Mouse (Mus musculus): Measurements from ENCODE around the gene Gria1. TPM values are rescaled to one million over a fixed set of nuclear protein-coding genes. Genes with fewer than 3 reads are reported as not detected.

Gria1 gene
- 0.06 and 0.30 TPM in 2 replicates for polyA plus RNA-seq (2015; fragmentation: Nextera tagmentation; extraction: Ambion mirVana)

DNA sequence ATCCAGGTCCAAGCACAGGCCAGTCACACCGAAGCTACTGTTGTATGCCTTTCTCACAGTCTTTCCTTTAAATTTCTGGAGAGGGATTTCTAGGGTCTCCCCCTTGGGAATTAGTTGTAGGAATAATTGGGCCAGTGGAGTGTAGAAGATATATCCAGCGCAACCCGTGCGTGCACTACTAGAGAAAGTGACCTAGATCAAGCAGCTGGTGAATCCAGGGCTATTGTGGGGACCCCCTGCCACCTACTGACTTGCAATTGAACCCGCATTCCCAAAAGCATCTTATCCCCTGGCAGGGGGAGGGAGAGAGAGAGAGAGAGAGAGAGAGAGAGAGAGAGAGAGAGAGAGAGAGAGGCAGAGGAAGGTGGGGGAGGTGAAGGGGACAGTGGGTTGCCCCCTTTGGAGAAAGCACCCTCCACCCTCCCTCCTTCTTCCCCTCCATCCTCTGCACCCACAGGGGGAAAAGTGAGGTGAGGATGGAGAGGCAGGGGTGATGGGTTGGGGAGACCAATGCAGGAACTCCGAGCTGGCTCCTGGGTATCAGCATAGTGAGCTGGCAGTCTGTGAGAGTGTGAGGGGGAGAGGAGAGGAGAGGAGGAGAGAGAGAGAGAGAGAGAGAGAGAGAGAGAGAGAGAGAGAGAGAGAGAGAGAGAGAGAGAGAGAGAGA lies at the start of gene Gria1:
Gene Gria1, plus strand, starts transcription at position 364 of the 667 bp plus-strand sequence.
- DNase-seq (ENCODE audit: low spot score) = no peak

GRCm38 (mm10) chr11:56961751-56962150 lies 49.4 kb upstream of the Gria1 start:
- DNase-seq (ENCODE audit: low spot score) = no peak

DNA sequence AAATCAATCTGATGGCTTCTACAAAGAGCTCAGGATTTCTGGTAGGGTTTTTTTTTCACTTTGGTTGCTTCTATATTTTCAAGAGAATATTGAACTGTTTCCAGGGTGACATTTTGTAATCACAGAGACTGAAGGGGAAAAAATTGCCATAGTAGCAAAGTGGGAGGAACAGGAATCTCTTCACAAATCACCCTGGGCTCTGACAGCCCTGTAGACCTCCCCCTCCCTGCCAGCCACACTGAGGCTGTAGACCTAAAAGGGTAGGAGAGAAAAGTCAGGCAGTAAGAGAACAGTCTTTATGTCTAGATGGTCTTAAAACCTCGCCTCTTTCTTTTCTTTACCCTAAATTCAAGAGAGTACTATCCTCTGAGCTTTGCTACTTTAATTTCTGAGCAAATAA lies 38.4 kb upstream of the Gria1 start:
- no peak for DNase-seq (ENCODE audit: low spot score)

- DNase-seq (ENCODE audit: low spot score) = no peak
These were observed 26.7 kb upstream of the Gria1 start for GRCm38 (mm10) chr11:56984321-56985000.

DNA sequence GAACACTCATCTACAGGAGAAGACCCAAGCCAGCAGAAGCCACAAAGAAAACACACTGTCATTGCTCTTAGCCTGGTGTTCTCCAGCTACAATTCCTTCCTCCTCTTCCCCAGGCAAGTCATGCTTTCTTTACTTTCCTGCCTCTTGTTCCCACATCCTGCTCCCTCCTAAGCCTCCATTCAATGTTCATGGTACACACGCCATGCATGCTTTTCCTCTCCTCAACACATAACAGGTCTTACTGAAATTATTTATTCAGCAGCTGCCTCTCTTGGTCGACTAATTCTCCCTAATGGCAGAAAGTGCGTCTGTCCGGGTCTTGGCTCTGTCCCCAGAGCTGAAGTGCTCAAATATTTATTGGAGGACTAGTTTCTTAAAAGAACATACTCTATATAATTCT lies 25.7 kb upstream of the Gria1 start:
- no peak for DNase-seq (ENCODE audit: low spot score)

DNA sequence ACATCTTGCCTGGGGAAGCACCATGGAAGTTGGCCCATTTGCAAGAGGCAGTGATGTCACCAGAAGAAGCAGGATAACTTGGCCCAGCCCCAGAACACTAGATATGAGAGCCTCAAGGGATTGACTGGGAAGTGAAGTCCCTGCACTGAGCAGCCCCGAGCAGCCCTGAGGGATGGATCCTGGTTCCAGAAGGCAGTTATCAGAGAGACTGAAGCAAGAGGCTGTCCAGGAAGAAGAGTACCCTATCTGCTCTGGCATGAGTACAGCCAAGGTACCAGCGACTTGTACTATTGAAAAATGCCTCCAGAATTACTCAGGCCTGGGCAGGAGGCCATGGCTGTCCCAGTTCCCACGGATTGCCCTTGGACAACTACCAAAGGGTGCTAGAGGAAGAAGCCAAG lies 11.6 kb upstream of the Gria1 start:
- DNase-seq (ENCODE audit: low spot score) = no peak

DNA sequence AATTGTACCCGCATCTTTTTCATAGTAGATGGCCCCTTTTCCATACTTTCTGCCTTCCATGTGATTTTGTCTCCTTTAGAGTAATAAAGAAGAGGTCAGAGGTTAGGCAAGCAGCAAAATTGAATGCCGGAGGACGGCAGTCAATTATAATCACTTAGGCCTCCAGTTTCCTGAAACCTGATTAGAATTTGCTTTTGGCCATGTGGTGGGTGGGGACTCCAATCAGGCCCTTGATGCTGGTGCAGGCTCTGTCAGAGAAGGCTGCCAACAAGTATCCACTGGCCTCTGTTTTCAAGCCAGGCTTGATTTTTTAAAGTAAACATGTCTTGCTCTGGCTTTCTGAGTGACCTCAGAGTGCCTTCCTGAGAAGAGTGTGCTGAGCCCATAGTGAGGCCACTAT lies 6.6 kb upstream of the Gria1 start:
- DNase-seq (ENCODE audit: low spot score) = no peak

DNA sequence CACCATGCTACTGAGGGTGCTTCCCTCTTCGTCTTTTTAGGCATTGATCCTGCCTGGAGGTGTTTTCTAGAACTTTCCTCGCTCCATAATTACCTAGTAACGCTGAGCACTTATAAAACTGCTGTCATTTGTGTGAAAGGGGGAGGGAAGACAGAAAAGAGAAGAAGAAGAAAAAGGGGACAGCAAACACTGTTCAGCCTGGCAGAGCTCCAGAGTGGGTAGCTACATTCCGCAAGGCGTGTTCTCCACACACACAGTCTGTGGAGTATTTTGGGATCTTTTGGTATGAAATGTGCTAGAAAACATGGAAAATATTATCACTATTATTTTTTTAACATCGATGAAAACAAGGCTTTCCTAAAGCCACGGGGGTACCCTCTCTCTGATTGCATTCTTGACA lies 5.8 kb upstream of the Gria1 start:
- no peak for DNase-seq (ENCODE audit: low spot score)

DNA sequence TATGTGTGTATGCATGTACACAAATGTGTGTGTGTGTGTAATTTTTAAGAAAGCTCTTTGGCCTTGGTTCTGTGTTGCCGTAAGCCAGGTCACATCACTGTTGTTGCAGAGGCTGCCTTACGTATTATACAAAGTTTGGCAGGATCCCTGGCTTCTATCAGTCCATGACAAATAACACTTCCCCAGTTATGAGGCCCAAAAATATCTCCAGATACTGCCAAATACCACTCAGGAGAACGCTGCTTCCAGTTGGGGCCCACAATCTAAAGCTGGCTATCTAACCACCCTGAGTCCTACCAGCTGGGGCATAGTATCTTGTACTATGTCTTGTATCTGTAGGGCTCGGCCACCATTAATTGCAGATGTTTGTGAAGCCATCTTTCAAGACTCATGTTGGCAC lies 3.4 kb upstream of the Gria1 start:
- no peak for DNase-seq (ENCODE audit: low spot score)

DNA sequence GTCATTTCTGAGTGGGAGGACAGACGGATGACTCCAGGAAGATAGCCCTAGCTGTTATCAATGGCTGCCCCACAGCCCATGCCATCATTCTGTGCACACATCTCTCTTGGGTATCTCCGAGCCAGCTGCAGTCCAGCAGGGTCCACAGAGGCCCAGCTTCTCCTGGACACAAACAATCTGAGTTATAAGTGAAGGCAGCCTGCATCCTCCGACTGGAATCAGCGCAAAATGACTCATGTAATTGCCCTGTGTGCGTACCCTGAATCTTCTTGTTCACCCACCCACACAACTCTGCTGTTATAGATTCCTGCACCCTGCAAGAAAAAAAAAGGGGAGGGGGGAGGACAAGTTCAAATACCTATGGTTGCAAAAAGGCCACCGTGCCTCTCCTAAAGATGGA lies 576 bp upstream of the Gria1 start:
- DNase-seq (ENCODE audit: low spot score) = no peak

- no peak for DNase-seq (ENCODE audit: low spot score)
These were observed 478 bp downstream of the Gria1 start for GRCm38 (mm10) chr11:57011691-57012039.

- DNase-seq (ENCODE audit: low spot score) = no peak
These were observed 1.2 kb downstream of the Gria1 start for GRCm38 (mm10) chr11:57012287-57012921.

GRCm38 (mm10) chr11:57013464-57014190 lies 2.4 kb downstream of the Gria1 start:
- no peak for DNase-seq (ENCODE audit: low spot score)

DNA sequence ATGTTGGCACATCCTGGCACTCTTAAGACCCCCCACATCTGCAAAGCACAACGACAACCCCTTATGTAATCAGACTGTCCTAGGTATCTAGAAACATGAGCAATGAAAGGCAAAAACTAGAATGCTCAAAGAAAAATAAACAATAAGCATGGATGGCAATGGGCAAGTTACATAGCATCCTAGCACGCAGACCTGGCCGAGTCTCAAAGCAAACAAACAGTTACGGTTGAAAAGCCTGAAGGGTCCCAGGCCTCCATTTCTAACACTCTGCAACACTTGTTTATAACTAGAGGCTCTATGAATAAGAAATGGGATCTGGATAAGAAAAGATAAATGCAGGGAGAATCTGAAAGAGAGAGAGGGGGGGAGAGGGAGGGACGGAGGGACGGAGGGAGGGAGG lies 3.2 kb downstream of the Gria1 start:
- DNase-seq (ENCODE audit: low spot score) = no peak

- DNase-seq (ENCODE audit: low spot score) = no peak
These were observed 7.3 kb downstream of the Gria1 start for GRCm38 (mm10) chr11:57018536-57018935.

DNA sequence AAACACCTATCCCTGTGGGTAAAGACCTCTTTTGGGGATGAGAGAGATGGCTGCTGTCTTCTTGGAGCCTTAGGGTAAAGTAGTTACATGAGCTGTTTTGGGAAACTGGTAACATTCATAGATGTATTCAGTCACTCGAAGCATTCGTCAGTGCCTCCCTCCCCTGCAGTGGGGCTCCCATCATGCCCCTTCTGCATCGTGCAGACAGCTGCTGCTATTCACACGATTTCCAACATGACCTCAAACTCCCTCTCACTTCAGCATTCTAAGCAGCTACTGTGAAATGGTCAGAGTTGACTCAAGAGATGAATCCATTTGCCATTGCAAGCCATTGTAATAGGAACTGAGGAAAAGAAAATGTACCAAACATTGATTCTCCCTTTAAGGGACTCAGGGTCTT lies 11.2 kb downstream of the Gria1 start:
- DNase-seq (ENCODE audit: low spot score) = no peak

DNA sequence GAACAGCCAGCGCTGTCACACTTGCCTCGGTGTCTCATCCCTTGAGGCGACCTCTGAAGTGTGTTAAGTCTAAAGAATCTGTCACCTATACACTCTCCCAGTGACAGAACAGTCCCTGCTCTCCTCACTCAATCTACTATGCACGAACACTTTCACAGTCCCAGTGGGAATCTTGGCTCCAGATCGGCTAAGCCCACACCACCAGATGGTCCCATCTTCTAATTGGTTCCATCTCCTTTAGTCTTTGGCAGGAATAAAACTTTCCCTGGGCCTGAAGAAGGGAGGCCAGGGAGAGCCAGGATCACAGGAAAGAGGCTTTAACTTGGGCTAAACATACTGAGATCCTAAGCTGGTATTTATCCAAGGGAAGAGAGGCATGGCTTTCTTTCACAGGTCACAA lies 19.3 kb downstream of the Gria1 start:
- DNase-seq (ENCODE audit: low spot score) = no peak

DNA sequence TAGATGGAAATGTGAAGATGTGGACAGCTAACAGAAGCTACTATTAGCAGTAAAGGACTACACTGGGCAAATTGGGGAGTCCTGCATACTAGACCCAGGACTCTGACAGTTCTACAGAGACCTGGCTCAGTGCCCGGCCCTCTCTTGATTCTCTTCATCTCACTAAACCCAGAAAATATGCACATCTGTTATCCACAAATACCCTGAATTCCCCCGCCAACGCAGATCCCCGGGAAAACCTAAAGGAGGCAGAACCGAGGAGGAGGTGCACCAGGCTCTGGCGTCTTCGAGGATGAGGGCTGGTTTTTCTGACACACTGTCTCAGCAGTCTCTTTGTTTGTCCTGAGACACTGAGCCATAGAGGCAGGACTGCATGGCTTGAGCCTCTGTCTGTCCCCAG lies 27.6 kb downstream of the Gria1 start:
- no peak for DNase-seq (ENCODE audit: low spot score)

GRCm38 (mm10) chr11:57039306-57039705 lies 28.1 kb downstream of the Gria1 start:
- no peak for DNase-seq (ENCODE audit: low spot score)

DNA sequence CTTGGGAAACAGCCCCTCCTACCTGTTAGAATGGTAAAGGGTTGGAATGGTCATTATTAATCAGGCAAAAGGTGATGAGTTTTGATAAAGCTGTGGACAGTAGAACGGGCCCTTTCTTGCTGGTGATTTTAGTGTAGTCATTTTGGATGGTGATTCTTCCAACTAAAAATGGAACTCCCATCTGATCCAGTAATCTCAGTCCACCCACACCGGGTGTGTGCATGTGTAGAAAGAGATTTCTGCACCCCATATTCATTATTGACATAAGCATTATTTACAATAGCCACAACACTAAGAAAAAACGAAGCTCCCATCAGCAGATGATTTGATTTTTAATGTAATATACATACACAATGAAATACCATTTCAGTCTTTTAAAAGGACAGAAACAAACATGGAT lies 30.9 kb downstream of the Gria1 start:
- no peak for DNase-seq (ENCODE audit: low spot score)

DNA sequence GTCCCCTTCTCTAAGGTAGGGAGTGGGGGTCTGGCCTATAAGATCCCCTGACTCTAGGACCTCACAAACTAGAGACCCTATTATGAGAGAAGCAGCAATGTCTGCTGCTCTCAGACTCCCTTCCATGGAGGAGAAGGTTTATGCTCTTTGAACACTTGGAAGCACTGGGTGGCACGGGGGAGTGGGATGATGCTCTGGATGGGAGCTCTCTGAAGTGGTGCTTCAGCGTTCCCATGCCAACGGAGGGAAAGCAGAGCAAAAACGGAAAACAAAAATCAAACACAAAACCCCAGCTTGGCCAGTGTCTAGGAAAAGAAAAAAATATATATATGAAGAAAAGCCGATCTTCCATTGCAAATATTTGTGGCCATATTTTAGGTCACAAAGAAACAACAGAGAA lies 33.0 kb downstream of the Gria1 start:
- no peak for DNase-seq (ENCODE audit: low spot score)
